Mouse (Mus musculus) c-Kit-negative CD71-positive TER-119-positive erythroid progenitor cells, embryonic 14.5 days (primary cell): ENCODE measurements around the gene Wfdc1.

Experiments
- DNase-seq: peaks from one replicate; pipeline ENCODE4 v3.0.0-alpha.2; 2013; ENCODE audit warnings: low read depth, low spot score

Gene Wfdc1

DNA sequence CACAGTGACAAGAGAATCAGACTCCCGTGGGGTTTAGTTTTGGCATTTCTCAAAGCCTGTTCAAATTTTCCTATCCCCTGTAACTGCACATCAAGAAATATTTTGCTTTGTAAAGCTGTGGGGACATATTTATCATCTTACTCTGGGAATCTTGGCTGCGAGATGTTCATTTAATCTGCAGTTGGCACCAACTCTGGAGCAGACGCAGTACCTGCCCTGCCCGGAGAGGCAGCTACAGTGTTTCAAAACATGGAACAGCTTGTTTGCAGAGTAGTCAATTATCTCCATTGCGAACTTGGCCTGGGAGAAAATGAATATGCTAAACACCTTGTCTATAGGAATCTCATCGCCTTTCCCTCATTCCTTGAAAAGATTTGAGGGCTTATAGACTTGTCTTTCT lies 27.9 kb upstream of the Wfdc1 start:
- no peak for DNase-seq

DNA sequence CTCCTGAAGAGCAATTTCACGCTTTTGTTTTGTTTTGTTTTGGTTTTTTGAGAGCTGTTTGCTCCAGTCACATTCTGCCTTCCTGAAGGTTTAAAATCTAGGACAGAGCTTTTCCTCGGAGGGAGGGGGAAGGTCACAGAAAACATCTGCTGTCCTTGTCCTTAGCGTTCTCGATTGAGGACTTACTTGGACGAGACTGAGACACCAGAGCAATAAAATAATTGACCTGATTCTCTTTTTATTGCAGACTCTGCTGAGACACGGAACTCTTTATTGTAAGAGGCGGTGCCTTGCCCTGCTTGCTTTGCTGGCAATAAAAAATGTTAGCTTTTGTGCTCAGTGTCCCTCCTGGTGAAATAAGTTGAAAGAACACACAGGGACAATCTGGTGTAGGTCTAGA lies 26.4 kb upstream of the Wfdc1 start:
- DNase-seq, result no peak

DNA sequence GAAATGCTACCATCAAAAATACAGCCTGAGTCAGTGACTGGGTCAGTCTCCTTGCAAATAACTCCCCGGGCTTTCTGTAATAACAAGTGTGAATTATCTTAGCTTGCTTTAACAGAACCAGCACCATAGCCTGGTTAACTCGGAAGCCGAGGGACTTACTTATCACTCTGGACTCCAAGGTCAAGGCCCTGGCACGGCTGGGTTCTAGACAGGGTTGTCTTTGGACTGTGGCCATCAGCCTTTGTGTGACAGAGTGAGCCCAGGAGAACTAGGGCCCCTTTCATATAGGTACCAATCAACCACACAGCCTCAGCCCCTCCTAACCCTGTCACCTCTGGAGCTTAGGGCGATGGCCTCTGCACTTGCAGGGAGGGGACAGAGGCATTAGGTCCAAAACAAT lies 25.1 kb upstream of the Wfdc1 start:
- DNase-seq, result no peak

DNA sequence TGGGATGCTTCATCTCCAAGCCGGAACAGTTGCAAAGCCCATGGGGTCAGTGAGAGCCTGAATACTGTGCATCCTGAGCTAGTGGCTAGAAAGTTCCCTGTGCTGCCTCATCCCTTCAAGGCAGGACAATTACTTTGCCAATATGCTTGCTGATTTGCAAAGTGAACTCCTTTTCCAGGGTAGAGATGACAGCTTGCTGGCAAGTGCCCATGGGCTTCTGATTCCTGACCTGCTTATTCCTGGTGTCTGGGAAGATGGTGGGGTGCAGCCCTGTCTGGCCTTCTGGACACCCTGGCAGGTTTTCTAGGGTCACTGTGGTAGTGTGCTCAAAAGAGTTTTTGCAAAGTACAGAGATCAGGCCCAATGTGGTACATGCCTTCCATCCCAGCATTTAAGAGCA lies 23.2 kb upstream of the Wfdc1 start:
- DNase-seq, result no peak

DNA sequence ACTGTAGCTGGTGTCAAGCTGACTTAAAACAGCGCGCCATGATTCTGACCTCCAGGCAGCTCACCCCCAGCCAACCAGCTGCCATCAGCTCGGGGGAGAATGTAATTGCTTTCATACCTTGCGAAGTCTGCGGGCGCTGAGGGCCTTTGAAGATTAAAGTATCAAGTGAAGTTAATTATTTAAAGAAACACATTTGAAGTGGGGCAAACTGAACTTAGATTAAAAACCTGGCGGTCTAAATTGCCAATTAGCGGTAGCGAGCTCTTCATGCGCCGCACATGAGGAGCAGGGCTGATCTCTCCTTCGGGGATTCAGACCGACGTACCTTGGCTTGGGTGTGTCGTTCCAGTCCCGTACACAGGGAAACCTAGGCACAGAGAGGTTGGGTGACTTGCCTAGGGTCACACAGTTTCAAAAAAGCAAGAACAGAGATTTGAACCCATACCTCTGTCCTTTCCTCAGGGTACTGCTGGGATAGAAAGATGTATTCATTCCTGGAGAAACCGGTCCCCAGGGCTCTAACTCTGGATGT lies 21.7 kb upstream of the Wfdc1 start:
- DNase-seq, result no peak

DNA sequence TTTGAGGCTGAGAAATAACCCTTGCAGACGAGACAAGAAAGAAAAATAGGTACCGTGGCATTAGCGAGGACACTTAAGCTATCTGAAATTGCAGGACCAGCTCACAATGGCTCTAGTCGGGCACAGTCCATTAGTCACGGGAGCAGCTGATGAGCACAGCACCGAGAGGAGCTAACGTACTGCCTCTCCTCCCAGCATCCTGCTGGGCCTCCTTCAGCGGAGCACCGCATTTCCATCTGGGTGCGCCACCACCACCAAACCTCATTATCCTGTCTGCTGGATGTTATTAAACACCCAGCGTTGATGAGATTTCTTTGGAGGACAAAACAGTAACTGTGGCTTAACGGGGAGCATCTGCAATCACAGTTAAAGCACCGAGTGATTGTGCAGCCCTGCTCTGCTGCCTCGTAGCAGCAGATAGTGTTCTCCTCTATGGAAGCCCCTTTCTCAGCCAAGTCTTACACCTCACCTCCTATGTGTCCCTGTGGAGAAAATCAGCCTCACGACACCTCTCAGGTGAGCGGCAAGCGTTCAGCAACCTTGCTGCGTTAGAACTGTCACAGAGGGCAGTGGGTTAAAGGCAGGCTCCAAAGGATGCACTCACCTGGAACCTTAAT lies 21.1 kb upstream of the Wfdc1 start:
- no peak for DNase-seq

DNA sequence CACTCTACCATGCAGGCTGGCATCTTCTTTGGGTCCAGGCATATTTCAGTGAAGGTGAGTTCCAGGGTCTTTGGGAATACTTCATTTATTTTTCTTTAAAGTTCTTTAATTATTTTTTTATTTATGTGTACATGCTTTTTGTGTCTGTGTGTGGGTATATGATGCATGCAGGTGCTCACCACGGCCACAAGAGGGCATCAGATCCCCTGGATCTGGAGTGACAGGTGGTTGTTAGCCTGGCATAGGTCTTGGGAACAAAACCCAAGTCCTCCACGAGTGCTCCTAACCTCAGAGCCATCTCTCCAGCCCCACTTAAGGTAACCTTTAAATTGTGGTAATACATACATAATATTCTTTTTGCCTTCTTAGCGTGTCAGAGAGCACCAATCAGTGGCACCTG lies 20.0 kb upstream of the Wfdc1 start:
- DNase-seq, result no peak

DNA sequence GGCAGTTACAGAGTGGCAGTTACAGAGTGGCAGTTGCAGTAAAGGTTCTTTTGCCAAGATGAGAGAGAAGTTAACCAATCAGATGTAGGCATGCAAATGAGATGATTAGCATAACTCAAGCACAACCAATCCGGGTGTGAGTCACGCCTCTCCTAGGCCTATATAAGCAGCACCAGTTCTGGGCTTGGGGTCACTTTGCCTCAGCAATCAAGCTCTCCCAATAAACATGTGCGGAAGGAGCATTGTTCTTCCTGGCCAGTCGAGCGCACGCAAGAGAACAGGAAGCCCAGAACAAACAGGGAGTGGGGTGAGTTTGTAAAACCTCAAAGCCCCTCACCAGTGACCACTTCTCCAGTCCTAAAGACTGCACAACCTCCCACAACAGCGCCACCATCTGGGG lies 19.3 kb upstream of the Wfdc1 start:
- no peak for DNase-seq

DNA sequence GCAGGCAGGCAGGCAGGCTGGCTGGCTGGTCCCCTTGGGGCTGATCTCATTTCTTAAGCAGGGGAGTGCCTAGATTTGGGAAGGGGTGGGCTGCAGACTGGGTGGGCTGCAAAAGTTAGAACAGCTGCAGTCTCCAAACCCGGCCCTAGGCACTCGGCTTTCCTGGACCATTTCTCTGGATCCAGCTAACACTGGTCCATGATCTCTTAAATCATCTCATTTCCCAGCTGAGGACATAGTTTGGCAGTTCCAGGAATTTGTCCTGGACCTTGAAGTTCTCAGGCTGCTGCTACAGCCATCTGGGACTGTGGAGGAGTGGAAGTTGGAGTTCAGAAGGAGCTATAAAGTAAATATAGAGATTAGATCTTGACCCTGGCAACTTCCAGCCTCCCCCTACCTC lies 14.8 kb upstream of the Wfdc1 start:
- DNase-seq, result no peak

DNA sequence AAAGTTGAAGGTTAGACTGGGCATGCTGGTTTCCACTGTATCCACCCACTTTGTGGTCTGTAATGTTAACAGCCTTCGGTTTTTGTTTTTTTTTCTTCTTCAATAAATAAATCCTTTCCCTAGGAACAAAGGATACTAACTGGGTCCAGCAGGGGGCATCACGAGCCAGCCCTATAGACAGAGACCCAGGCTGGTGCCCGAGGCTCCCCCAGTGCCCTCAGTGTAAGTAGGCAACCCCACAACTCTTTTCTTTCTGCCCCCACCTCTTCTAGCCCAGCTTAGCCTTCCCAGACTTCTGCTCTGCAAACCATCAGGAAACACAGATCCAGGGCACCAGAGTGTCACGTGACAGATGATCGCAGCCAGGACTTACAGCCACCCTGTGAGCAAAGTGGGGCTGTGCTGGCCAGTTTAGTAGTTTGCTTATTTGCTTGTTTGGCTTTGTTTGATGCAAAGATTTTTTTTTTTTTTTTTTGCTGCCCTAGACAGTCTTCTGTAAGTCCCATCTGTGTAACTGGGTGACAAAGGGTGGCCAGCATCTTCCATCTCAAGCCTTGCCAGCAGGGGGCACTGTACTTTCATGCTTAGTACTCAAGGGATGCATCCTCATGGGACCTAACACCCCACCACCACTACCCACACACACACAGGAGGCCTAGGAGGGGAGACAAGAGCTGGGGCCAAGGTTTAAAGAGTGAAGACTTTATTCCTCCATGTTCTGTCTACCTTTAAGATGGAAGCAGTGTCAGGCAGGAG lies 9.3 kb upstream of the Wfdc1 start:
- no peak for DNase-seq

DNA sequence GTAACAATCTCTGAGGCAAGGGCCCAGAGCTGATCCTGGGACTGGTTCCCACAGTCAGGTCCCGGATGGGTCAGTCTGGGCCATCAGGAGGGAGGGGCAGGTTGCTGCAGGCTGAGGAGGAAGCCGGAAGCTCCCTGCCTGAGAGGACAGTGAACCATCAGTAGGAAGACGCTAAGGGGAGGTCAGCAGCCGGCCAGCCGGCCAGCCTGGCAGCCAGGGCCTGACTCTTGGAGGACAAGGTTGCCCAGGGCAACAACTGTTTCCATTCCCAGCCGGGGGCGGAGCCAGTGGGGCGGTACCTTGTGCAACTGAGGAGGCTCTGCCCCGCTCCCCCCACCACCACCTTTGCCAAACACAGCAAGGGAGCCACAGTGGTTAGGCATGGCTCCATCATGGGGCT lies 5.1 kb upstream of the Wfdc1 start:
- no peak for DNase-seq

DNA sequence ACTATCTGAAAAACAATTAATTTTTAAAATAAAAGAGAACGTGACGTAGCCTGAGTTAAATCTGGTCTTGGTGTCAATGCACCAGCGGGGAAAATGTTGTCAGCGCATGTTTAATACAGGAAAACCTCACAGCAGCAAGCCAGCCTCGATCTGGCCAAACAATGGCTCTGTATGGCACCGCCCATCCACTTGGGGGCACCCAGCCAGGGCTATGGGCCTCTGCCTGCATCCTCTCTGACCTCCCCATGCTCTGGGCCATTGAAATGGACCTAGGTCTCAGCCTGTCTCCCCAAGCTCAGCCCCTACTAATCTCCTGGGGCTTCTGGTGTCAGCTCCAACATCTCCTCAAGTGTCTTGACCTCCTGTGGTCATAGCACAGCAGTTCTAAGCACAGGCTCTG lies 4.3 kb upstream of the Wfdc1 start:
- no peak for DNase-seq

DNA sequence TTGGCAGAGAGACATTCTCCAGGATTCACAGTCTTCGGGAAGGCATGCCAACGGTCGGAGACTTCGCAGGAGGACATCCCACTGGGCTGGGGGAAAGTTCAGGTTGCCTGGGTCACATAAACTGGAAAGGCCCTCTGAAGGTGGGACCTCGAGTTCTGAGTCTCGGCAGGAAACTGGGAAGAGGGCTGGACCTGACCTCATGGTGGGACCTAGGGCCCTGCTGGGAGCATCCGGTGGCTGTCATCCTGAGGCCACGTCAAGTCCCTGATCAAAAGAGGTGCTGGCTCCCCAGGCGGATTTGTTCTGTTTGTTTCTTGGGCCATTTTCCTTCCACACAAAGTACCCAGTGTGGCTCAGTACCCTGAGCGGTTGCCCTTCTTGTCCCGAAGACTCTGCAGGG lies 2.7 kb upstream of the Wfdc1 start:
- DNase-seq, result no peak

DNA sequence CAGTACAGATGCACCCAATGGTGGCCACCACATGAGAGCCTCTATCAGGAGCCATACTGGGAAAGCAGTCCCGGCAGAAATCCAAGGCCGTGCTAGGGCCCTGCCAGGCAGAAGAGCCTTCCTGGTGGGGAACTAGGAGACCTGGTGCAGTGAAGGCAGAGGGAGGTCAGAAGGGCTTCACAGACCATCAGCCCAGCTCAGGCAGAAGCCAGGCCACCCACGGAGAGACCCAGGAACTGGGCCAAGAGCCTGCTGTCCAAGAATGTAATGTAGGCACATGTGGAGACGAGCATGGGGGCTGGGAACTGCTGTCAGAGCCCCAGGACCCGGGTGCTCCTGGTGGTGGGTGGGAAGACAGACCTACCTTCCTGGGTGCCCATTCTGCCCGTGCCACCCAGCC lies 895 bp upstream of the Wfdc1 start:
- no peak for DNase-seq

DNA sequence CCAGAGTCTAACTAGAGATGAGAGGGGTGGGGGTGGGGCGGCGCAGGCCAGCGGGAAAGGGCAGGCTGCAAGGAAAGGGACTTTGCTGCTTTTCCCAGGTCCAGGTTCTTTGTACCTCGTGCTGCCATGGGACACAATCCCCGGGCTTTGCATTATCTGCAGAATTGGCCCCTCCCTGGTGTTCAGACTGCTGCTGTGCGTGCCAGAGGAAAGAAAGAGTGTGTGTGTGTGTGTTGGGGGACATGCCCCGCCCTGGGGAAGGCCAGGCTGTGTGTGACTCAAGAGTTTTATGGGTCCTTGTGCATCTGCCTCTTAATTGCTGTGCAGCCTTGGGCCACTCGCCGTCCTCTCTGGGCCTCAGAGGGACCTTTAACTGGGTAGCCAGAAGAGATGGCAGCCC lies 2.3 kb downstream of the Wfdc1 start:
- no peak for DNase-seq

DNA sequence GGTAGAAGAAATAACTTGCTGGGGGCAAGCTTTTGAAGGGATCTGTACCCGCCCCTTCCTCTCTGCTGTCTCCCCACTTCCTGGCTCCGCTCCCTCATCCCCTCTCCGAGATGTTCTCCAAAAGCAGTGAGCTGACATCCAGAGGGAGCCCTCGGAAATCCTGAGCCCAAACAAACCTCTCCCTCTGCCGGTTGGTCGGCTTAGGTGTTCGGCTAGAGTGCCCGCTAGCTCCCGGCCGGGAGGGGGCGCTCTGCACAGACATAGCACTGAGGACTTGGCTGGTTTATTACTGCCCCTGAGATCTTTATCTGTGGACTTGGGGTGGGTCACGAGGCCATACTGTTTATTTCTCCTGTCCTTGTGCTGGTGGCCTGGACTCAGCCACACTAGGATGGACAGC lies 3.1 kb downstream of the Wfdc1 start:
- DNase-seq, result no peak

DNA sequence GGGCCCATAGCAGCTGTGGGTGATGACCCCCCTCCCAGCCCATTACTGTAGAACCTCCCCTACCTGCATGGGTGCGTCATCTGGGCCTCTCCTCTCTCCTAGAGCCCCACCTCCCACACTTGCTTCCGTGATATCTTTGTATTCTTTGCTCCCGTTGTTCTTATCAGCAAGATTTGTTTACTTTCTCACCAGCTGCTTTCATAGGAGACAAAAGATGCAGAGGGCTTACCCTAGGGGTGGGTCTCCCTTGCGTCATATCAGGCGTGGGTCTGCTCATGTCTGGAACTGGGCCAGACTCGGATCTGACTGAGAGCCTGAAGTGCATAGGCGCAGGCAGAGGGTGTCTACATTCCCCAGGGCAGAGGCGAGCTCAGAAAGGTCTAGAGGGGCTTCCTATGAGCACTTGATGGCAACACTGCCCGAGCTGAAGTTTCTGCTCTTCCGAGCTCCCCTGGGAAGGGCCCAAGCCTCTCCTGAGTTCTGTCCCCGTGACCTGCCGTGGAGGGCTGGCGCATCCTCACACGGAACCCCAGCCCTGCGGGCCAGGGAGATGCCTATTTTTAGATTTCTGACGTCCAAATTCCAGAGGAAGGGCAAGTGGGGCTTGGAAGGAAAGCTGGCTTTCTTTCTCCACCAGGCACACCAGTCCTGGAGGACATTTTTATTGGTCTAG lies 4.4 kb downstream of the Wfdc1 start:
- no peak for DNase-seq

DNA sequence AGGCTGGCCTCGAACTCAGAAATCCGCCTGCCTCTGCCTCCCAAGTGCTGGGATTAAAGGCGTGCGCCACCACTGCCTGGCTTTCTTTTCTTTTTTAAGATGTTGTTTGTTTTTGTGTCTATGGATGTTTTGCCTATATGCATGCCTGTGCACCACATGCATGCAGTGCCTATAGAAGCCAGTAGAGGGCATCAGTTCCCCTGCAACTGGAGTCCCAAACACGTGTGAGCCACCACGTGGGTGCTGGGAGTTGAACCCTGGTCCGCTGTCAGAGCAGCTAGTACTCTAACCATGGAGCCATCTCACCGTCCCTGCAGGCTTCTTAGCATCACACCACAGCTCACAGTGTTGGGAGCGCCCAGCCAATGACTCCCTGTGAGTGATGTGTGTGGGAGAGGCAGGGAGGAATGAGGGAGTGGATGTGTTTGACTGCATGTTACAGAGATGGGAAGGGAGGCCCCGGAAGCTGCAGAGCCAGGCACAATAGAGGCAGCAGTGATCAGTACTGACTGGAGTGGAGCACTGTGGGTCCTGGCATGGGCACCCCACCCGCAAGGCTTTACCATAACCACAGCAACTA lies 7.9 kb downstream of the Wfdc1 start:
- no peak for DNase-seq

DNA sequence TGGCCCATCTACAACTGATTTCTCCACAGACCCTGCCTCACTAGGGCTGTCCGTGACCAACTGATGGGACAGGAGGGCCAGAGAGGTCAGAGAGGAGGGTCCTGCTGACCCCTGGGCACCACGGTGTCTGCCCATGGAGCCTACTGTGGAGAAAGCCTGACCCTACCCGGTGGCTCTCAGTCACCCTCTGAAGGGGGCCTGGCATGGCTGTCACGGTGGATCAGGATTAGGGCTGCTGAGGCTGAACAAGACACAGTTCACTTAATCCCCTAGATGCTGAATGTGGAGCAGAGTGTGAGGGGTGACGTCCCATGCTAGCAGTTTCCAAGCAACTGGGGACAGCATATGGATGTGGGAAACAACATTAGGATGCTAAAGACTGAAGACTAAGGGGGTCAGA lies 9.3 kb downstream of the Wfdc1 start:
- DNase-seq, result no peak

DNA sequence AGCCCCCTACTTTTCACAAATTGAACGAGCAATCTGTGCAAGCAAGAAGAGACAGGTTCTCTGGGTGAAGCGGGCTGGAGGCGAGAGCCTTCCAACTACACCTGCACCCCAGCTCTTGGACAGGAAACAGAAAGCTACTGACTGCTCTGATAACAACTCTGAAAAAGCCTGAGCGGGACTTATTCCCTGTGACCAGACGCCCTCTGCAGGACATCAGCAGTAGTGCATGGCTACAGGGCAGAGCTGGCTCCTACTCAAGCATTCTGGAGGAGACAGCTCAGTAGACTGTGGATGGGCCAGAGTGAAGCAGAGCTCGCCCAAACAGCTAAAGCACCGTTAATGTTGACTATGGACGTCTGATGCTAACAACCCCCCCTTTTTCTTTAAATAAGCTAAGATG lies 10.2 kb downstream of the Wfdc1 start:
- peak; percentile 36 for DNase-seq

DNA sequence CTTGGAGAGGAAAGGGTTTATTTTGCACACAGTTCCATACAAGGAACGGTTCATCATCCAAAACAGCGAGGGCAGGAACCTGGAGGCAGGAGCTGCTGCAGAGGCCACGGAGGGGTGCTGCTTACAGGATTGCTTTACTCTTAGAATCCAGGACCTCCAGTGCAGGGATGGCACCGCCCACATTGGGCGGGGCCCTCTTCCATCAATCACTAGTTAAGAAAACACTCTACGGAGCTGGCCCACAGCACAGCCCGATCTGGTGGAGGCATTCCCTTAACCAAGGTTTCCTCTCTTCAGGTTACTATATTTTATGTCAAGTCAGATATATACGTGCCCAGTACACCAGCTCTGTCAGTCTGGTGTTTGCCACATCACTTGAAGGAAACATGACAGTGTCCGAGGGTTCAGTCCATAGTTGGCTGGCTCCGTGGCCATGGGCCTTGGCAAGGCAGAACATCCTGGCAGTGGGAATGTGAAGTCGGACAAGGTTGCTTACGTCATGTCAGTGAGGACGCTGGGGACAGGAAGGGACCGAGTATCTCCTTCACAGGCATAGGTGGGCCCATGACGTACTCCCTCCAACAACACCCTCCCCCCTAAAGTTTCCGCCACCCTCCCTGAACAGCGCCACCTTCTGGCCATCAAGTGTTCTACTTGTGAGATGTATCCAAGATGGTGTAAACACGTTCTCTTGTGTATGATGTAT lies 12.1 kb downstream of the Wfdc1 start:
- DNase-seq, result peak; percentile 20

DNA sequence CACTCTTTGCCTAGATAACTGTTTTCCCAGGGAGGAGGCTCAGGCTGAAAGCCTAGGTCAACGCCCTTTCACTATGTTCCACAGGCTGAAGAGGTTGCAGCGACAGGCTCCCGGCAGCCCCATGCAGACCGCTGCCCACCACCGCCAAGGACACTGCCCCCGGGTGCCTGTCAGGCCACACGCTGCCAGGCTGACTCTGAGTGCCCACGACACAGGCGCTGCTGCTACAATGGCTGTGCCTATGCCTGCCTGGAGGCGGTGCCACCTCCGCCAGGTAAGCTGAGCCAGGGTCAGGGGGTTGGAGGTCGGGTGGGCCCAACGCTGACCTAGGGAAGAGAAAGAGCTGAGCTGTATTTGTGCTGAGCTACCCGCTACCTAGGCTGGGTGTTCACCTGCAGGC lies 13.0 kb downstream of the Wfdc1 start:
- no peak for DNase-seq
